Mouse (Mus musculus) liver, adult (tissue): ENCODE measurements at regions not wholly inside any gene's neighbourhood (a gene's known extent, or its start where the extent isn't known, plus 50 kb on each side); places are given as distances from the start of the nearest gene placed in this dataset.

Experiments used
- GATA4 ChIP-seq: IDR thresholded peaks from 2 replicates; pipeline ENCODE4 v1.6.1; 2014; ENCODE audit warnings: mild to moderate bottlenecking, low read length; ENCODE audit not compliant: insufficient replicate concordance

- TF ChIP-seq GATA4 = no peak
Measured at GRCm38 (mm10) chr3:51083583-51083982, 140.7 kb upstream of the Noct start.

- no peak for TF ChIP-seq GATA4
Measured at GRCm38 (mm10) chr3:51086441-51086849, 137.8 kb upstream of the Noct start.

- no peak for TF ChIP-seq GATA4
Measured at GRCm38 (mm10) chr3:51087076-51087475, 137.2 kb upstream of the Noct start.

GRCm38 (mm10) chr3:51089036-51089669, 135.1 kb upstream of the Noct start:
- no peak for TF ChIP-seq GATA4

- TF ChIP-seq GATA4 = no peak
Measured at GRCm38 (mm10) chr3:51091478-51091877, 132.8 kb upstream of the Noct start.

- no peak for TF ChIP-seq GATA4
Measured at GRCm38 (mm10) chr3:51092079-51093028, 131.9 kb upstream of the Noct start.

GRCm38 (mm10) chr3:51095847-51096447, 128.3 kb upstream of the Noct start:
- no peak for TF ChIP-seq GATA4

- no peak for TF ChIP-seq GATA4
Measured at GRCm38 (mm10) chr3:51096545-51096944, 127.7 kb upstream of the Noct start.

- no peak for TF ChIP-seq GATA4
Measured at GRCm38 (mm10) chr3:51097362-51097761, 126.9 kb upstream of the Noct start.

- TF ChIP-seq GATA4 = no peak
Measured at GRCm38 (mm10) chr3:51099966-51100365, 124.3 kb upstream of the Noct start.

- TF ChIP-seq GATA4 = no peak
Measured at GRCm38 (mm10) chr3:51108639-51109202, 115.5 kb upstream of the Noct start.

- TF ChIP-seq GATA4 = no peak
Measured at GRCm38 (mm10) chr3:51111241-51111640, 113.0 kb upstream of the Noct start.

GRCm38 (mm10) chr3:51112351-51112750, 111.9 kb upstream of the Noct start:
- no peak for TF ChIP-seq GATA4

GRCm38 (mm10) chr3:51115921-51116320, 108.3 kb upstream of the Noct start:
- no peak for TF ChIP-seq GATA4

GRCm38 (mm10) chr3:51118706-51119105, 105.5 kb upstream of the Noct start:
- TF ChIP-seq GATA4 = no peak

- no peak for TF ChIP-seq GATA4
Measured at GRCm38 (mm10) chr3:51120522-51120921, 103.7 kb upstream of the Noct start.
